Mouse (Mus musculus): Measurements from ENCODE around the gene Prl2c3.
"Not testable (repeated sequence)": the region's sequence is repeated elsewhere in the genome, so short reads cannot be mapped to it uniquely, and the experiment has no call there.

The Prl2c3 gene

DNA sequence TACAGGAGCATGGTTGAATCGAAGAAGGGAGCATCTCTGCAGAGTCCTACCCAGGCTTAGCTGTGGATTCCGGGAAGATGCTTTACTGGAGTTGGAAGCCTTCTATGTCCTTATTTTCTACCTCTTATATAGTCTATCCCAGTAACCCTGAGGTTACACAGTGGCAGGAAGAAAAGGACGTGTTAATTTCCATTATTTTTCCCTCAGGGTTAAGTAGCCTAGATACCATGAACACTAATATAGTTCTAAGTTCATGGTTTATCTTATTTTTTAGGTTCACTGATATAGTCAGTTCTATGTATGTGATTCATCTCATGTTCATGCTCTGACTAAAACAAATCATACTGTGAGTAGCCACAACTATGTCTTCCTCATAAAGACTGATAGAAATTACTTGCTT, at the start of gene Prl2c3:
Prl2c3 (minus strand) TSS at position 101 of the 400 bp plus-strand sequence.
- not testable (repeated sequence) for DNase-seq (ENCODE audit: low spot score in 2 of 2)

DNA sequence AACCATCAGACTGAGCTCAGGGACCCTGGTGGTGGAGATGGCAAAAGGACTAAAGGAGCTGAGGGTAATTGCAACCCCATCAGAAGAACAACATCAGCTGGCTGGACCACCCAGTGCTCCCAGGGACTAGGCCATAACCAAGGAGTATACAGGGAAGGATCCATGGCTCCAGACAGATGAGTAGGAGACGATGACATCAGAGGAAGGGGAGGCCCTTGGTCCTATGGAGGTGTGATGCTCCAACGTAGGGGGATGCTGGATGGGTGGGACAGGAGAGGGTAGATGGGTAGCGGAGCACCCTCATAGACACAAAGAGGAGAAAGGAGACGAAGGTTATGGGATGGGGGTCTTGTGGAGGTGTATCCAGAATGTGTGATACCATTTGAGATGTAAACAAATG, 48.4 kb upstream of the Prl2c3 start:
- not testable (repeated sequence) for DNase-seq (ENCODE audit: low spot score in 2 of 2)

- DNase-seq (ENCODE audit: low spot score in 2 of 2): not testable (repeated sequence)
Observed at GRCm38 (mm10) chr13:12844701-12845100, 44.8 kb upstream of the Prl2c3 start.

DNA sequence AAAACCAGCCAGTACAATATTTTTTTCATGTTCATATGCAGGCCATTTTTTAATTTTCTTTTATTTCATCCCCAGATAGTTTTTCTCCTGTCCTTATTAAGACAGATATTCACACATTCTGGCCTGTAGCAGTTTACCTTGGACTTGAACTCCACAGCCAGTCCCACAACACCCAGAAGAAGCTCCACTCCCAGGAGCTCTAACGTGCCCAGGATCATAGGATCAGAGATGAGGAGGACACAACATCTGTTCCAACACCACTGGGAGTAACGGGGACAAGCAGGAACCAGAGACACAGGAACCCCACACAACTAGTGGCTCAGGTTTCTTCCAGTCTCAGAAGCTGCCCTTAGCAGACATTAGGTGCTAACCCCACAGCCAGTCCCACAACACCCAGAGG, 37.7 kb upstream of the Prl2c3 start:
- not testable (repeated sequence) for DNase-seq (ENCODE audit: low spot score in 2 of 2)

DNA sequence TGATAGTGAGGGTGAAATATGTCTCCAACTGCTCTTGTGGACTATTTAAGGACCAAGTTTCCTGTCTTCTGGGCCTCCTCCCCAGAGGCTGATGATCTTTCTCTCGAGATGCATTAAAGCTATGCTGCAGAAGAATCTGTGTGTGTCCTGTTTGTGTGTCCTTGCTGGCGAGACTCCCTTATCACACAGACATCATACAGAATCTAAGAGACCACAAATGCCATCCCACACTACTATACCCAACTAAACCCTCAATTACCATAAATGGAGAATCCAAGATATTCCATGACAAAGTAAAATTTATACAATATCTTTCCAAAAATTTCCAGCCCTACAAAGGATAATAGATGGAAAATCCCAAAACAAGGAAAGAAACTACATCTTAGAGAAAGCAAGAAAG, 31.9 kb upstream of the Prl2c3 start:
- no peak for DNase-seq (ENCODE audit: low spot score in 2 of 2)

GRCm38 (mm10) chr13:12829031-12829430, 29.2 kb upstream of the Prl2c3 start:
- DNase-seq (ENCODE audit: low spot score in 2 of 2): no peak

DNA sequence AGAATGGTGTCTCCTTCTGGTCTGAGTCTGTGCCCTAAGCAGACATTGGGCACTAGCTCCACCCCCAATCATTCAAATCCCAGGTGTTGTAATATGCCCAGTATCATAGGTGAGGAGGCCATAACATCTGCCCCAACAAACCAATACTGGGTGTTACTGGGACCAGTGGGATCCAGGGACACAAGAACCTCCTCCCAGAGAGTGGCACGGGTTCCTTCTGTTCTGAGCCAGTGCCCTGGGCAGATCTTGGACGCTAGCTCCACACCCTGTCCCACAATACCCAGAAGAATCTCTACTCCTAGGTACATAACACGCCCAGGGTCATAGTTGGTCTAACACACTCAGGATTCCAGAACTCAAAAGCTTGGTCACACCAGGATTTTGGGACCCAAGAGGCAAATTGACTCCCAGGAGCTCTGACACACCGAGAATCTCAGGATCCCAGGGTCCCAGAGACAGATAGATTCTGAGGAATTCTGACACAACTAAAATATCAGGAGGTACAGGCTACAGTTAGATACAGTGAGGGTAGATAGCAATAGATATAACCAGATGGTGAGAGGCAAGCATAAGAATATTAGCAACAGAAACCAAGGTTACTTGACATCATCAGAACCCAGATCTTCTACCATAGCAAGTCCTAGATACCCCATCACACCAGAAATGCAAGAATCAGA, 24.8 kb upstream of the Prl2c3 start:
- not testable (repeated sequence) for DNase-seq (ENCODE audit: low spot score in 2 of 2)

GRCm38 (mm10) chr13:12813734-12814424, 14.0 kb upstream of the Prl2c3 start:
- not testable (repeated sequence) for DNase-seq (ENCODE audit: low spot score in 2 of 2)

GRCm38 (mm10) chr13:12809591-12809990, 9.7 kb upstream of the Prl2c3 start:
- DNase-seq (ENCODE audit: low spot score in 2 of 2): no peak

DNA sequence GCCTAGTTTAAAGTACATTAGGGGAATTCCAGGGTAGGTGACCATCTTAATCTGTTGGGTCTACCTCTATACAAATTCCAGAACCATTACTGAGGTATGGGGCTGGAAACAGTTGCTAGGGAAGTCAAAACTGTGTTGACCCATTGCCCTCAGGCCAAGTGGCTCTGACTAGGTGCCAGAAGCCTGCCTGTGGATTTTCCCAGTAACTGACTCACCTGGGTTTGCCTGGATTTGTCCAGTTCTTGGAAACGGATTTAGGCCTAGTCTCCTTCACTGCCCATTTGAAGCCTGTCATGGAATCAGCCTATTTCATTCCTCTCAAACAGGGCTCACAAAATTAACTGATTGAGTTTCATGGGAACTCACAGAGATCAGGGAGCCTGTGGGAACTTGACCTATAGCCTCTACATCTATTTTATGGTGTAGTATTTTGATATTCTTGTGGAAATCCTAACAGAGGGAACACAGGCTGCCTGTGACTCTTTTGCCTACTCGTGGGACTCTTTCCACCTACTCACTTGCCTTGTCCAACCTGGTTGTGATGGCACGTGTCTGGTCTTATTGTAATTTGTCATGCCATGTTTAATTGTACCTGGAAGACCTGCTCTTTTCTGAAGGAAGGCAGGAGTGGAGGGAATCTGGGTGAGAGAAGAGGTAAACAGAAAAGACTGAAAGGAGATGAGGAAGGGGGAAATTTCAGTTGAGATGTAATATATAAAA, 9.1 kb upstream of the Prl2c3 start:
- not testable (repeated sequence) for DNase-seq (ENCODE audit: low spot score in 2 of 2)

GRCm38 (mm10) chr13:12806496-12806895, 6.6 kb upstream of the Prl2c3 start:
- not testable (repeated sequence) for DNase-seq (ENCODE audit: low spot score in 2 of 2)

- DNase-seq (ENCODE audit: low spot score in 2 of 2): not testable (repeated sequence)
Observed at GRCm38 (mm10) chr13:12769442-12770091, 30.3 kb downstream of the Prl2c3 start.

All from urinary bladder, adult 18-20 months (tissue).